Mouse (Mus musculus): Measurements from ENCODE around the gene St3gal5.

The St3gal5 gene

GRCm38 (mm10) chr6:72203279-72203678 lies 105.9 kb downstream of the St3gal5 start:
- no peak for DNase-seq (ENCODE audit: low spot score)

Measured in embryo, embryonic 10.5 days (tissue).